Mouse (Mus musculus) adrenal gland, postnatal 0 days (tissue): ENCODE measurements around the gene Ndfip2. TPM values are rescaled to one million over a fixed set of nuclear protein-coding genes. Genes with fewer than 3 reads are reported as not detected.

Source experiments
- polyA plus RNA-seq: library from polyadenylated mRNA; unstranded; fragments of >200 nt; fragmentation: Nextera tagmentation; extraction: Ambion mirVana; gene quantifications from 2 replicates; pipeline ENCODE4 v1.2.1, GENCODE M21; 2015

The Ndfip2 gene
- 59.2 and 74.9 TPM in 2 replicates for polyA plus RNA-seq

DNA sequence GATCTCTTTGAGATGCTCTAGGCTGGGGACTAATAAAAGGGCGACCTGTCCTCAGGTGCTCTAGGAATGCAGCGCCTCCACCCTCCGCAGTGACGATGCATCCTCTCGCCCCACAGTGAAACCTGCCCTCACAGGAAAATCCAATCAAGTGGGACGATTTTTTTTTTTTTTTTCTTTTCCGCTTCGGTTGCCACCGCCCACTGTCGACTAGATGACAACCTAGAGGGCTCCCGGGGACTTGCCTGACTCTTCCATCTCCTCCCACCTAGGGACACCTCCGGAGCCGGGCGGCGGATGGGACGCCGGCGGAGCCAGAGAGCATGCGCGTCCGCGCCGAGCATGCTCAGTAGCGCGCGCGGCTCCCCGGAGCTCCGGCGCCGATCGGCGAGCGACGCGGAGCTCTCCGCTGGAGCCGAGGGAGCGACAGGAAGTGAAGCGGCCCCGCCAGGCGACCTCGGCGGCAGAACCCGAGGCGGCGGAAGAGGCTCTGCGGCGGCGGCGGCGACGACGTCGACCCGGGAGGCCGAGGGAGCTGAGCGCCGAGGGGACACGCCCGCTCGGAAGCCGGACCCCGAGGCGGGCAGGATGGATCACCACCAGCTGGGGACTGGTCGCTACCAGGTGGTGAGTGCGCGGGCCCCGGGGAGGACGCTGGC, at the start of gene Ndfip2:
Ndfip2 (plus strand) TSS at position 195 of the 656 bp plus-strand sequence.

Other genes starting within 250 kb of the Ndfip2 start
- 16.3 and 23.7 TPM in 2 replicates for gene Rbm26, start 81.2 kb upstream of the Ndfip2 start, polyA plus RNA-seq